Mouse (Mus musculus): ENCODE results near the gene Fmo3.

DNA sequence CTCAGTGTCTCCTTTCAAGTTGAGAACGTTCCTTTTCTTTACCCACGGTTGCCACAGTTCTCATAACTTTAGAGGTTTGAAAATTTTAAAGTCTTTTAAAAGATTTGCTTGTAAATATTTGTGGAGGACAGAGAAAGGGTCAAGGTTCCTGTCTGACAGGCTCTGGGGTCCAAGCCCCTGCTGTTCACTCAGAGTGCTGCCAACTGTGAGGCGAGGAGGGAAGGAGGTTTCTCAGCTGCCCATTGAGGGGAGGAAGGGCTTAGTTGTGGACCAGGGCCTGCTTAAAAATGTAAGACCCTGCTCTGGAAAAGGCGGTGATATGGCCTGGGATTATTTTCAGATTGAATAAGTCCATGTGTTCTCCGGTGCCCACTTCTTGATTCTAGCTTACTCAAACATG lies 52.4 kb downstream of the Fmo3 start:
- TF ChIP-seq CTCF (IDR thresholded peaks at IDR 0.05; ENCODE audit: low read depth) (no peak), EP300 (IDR thresholded peaks at IDR 0.05; ENCODE audit: low read depth) (no peak)

All from heart, postnatal 0 days (tissue).